Mouse (Mus musculus) liver, postnatal 0 days (tissue): Measurements from ENCODE around the gene Gcn1l1.

Source experiments
- CTCF ChIP-seq: sonication (generic); IDR thresholded peaks from 2 replicates; pipeline ENCODE4 v1.5.1; 2016; ENCODE audit warnings: antibody characterized with exemption, low read depth
- EP300 ChIP-seq: IDR thresholded peaks from 2 replicates; pipeline ENCODE4 v1.6.1; 2016; ENCODE audit warnings: antibody characterized with exemption, low read depth, mild to moderate bottlenecking

DNA sequence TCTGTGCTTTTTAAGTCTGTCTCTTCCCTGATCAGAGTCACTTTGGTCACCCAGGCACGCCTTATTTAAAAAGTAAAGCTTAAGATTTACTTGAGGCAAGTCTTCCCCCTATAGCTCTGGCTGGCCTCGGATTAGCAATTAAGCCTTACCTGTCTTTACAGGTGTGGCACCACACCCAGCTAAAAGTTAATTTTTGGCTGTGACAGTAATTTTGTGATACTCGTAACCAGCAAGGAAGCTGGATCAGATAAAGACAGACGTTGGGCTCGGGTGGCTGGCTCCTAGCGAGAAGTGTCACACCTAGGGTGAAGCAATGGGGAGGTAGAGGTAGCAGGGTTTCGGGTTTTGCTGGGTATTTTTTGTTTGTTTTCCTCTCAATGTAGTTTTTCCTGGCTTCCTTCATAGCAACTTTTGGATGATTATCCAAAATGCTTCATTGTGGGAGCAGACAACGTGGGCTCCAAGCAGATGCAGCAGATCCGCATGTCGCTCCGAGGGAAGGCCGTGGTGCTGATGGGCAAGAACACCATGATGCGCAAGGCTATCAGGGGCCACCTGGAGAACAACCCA, 4.6 kb upstream of the Gcn1l1 start:
- TF ChIP-seq CTCF, result no peak
- no peak for TF ChIP-seq EP300
